Mouse (Mus musculus) liver, embryonic 18 days (tissue): ENCODE data around the gene Trmt2b. TPM values are rescaled to one million over a fixed set of nuclear protein-coding genes. Genes with fewer than 3 reads are reported as not detected.

ENCODE experiments used
- polyA plus RNA-seq: library from polyadenylated mRNA; depleted of rRNA; stranded (reverse); fragments of >200 nt; gene quantifications from 2 replicates; pipeline ENCODE4 v1.2.3, GENCODE M21; 2012; rRNA removed

Trmt2b gene
- 7.3 and 7.7 TPM in 2 replicates for polyA plus RNA-seq

DNA sequence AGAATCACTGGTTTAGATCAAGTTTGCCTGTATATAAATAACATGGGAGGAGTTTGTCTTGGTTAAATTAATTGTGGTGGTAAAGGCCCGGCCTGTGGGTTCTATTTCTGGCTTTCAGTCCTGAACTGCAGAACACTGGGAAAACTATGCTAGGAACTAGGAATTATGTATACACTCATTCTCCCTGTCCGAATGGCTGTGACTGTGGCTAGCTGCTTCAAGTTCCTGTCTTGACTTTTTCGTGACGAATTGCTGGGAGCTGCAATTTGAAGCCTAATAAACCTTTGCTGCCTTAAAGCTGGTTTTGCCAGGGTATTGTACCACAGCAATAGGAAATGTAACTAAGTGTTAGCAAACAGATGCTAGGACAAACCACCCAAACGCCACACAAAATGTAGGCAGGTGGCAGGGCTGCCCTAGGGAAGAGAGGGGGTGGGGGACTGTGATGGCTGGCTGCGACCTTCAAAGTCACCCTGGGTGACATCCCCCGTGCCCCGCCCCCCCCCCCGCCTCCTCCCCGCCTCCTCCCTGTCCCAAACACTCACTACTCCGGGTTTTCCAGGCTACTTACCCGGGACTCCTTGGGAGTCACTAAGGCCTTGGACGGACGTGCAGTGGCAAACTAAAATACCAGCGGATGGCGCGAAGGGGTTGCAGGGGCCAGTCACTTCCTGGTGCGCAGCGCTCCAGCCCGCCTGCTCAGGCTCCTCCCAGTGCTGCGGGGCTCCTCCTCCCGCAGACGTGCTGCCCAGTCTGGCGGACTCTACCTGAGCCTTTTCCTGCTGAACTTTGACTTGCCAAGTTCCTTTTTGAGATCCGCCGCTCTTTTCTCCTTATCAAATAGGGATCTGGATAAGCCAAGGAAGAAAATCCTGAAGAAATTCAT is at the start of gene Trmt2b:
Gene Trmt2b, minus strand, starts transcription at position 710 of the 886 bp plus-strand sequence.

DNA sequence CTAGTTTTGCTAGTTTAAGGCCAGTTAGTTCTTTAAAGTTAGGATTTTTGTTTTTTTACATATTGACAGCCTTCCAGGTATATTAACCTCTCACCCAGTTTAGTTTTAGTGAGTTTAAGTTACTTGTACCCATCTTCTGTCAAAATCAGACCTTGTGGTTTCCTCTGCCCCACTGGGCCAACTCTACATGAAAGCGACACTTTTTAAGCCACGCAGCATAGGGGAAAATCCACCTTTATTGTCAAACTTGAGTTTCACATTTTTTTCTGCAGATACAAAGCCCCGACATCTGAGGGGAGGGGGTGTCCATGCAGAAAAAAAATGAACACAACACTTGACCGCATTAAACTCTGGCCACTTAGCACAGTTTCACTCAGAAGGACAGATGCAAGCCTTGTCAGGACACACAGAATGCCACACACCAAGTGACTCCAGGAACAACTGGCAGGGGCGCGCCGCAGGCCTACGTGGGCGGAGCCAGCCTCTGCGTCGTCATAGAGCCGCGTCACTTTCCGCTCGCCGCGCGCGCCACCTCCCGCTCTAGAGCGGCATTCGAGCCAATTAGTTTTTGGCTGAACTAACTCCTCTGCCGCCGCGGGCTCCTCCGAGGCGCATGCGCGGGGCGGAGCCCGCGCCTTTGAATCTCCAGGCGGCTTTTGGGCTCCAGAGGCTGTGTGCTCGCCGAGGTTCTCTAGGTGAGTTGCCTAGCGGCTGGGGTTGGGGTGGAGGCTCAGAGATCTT is 30.9 kb upstream of the Trmt2b start, which contains the start of gene Cenpi:
Gene Cenpi, plus strand, starts transcription at position 551 of the 741 bp plus-strand sequence.

DNA sequence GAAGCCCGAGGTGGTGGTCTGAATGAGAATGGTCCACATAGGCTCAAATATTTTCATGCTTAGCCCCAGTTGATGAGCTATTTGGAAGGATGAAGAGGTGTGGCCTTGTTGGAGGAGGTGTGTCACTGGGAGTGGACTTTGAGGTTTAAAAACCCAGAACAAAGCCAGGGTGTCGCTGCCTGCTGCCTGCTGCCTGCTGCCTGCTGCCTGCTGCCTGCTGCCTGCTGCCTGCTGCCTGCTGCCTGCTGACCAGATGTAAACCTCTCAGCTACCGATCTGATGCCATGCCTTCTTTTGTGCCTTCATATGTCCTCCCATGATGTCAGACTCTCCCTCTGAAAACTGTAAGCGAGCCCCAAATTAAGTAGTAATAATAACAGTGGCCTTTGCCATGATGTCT is 54.9 kb downstream of the Trmt2b start, which contains the start of gene Nox1:
Gene Nox1, minus strand, starts transcription at position 101 of the 400 bp plus-strand sequence.

DNA sequence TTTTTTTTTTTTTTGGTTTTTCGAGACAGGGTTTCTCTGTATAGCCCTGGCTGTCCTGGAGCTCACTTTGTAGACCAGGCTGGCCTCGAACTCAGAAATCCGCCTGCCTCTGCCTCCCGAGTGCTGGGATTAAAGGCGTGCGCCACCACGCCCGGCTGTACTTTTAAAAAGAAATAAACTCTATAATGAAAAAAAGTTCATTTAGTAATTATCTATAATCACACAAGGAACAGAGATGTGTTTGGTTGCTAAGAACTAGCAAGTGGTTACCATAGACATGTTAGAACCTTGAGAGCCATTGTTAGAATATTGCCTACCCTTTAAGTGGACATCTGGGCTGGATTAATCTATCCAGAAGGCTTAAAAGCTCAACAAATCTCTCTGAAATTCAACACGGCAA is 89.6 kb downstream of the Trmt2b start, which contains the start of gene Arl13a:
Gene Arl13a, plus strand, starts transcription at position 301 of the 400 bp plus-strand sequence.

Other genes starting within 250 kb of the Trmt2b start
- gene Cstf2, start 217.8 kb downstream of the Trmt2b start, polyA plus RNA-seq: 8.4 TPM in 2 replicates
- 0.08 and 0.15 TPM in 2 replicates for gene Xkrx, start 114.9 kb downstream of the Trmt2b start, polyA plus RNA-seq
- not detected in 2 replicates for gene Arl13a, start 89.5 kb downstream of the Trmt2b start, polyA plus RNA-seq
- gene Nox1, start 55.0 kb downstream of the Trmt2b start, polyA plus RNA-seq: not detected in 2 replicates
- gene Tmem35a, start 18.2 kb upstream of the Trmt2b start, polyA plus RNA-seq: 0.25 and 0.28 TPM in 2 replicates
- 5.1 TPM in 2 replicates for gene Cenpi, start 31.1 kb upstream of the Trmt2b start, polyA plus RNA-seq
- gene Drp2, start 127.6 kb upstream of the Trmt2b start, polyA plus RNA-seq: 0.22 TPM in 2 replicates
- not detected in 2 replicates for gene Taf7l, start 199.5 kb upstream of the Trmt2b start, polyA plus RNA-seq